Mouse (Mus musculus) neural tube, embryonic 12.5 days (tissue): Measurements from ENCODE around the gene Wasf3. TPM values are rescaled to one million over a fixed set of nuclear protein-coding genes. Genes with fewer than 3 reads are reported as not detected.

Experiments used
- ATAC-seq: fragments of 200-750 bp; cut with Nextera tagmentation; 2 replicates; pipeline ENCODE4 v1.8.0; 2017; ENCODE audit warnings: low read depth, mild to moderate bottlenecking, moderate TSS enrichment, moderate library complexity; ENCODE audit not compliant: low FRiP score
- H3K27ac ChIP-seq: fragments of 300-500 bp; sonication (generic); 2 replicates; pipeline ENCODE4 v1.5.1; 2016
- H3K27me3 ChIP-seq: fragments of 300-500 bp; sonication (generic); replicated peaks from 2 replicates; pipeline ENCODE4 v1.6.1; 2016; ENCODE audit warnings: mild to moderate bottlenecking
- H3K36me3 ChIP-seq: fragments of 300-500 bp; sonication (generic); 2 replicates; pipeline ENCODE4 v1.6.1; 2016; ENCODE audit warnings: mild to moderate bottlenecking
- H3K4me1 ChIP-seq: fragments of 300-500 bp; sonication (generic); 2 replicates; pipeline ENCODE4 v1.6.1; 2016
- H3K4me2 ChIP-seq: fragments of 300-500 bp; sonication (generic); replicated peaks from 2 replicates; pipeline ENCODE4 v1.6.1; 2016; ENCODE audit warnings: mild to moderate bottlenecking
- H3K4me3 ChIP-seq: fragments of 300-500 bp; sonication (generic); 2 replicates; pipeline ENCODE4 v1.5.1; 2016
- H3K9ac ChIP-seq: fragments of 300-500 bp; sonication (generic); 2 replicates; pipeline ENCODE4 v1.6.1; 2016; ENCODE audit warnings: mild to moderate bottlenecking
- H3K9me3 ChIP-seq: fragments of 300-500 bp; sonication (generic); 2 replicates; pipeline ENCODE4 v1.6.1; 2016; ENCODE audit warnings: mild to moderate bottlenecking
- WGBS: fragments of 180-500 bp; shearing (Covaris S2); methylation state at CpG from one replicate; pipeline ENCODE4 v1.1.7; 2016; 5-methylcytosine and 5-hydroxymethylcytosine counted together
- polyA plus RNA-seq: library from polyadenylated mRNA; unstranded; fragments of >200 nt; fragmentation: Nextera tagmentation; extraction: Ambion mirVana; gene quantifications from 2 replicates; pipeline ENCODE4 v1.2.1, GENCODE M21; 2016

Gene Wasf3
- polyA plus RNA-seq, 1 experiment from 2014 or later, result 10.9 TPM

GRCm38 (mm10) chr5:146425656-146426055, 40.9 kb downstream of the Wasf3 start:
- Histone ChIP-seq H3K27me3 (no peaks in the 10 kb centered on the region), H3K9me3 (no peaks in the 10 kb centered on the region), H3K9ac (no peak overlapping the region), H3K4me2 (no peak overlapping the region), H3K4me1 (no peaks in the 10 kb centered on the region), H3K4me3 (no peak overlapping the region), H3K27ac (no peak overlapping the region), H3K36me3 (no peaks in the 10 kb centered on the region)
- WGBS, result 91% methylated on average over 4 of the region's 4 CpGs
- ATAC-seq, result no peak

- Histone ChIP-seq H3K27me3 (no peaks in the 10 kb centered on the region), H3K36me3 (no peaks in the 10 kb centered on the region), H3K9ac (no peak overlapping the region), H3K4me3 (no peak overlapping the region), H3K27ac (no peak overlapping the region), H3K9me3 (no peaks in the 10 kb centered on the region), H3K4me1 (no peaks in the 10 kb centered on the region), H3K4me2 (no peak overlapping the region)
- 82% methylated on average over 4 of the region's 4 CpGs for WGBS
- ATAC-seq, result no peak
These were observed 43.3 kb downstream of the Wasf3 start for GRCm38 (mm10) chr5:146428109-146428508.

GRCm38 (mm10) chr5:146431821-146432220, 47.0 kb downstream of the Wasf3 start:
- H3K9ac ChIP-seq, result no peak overlapping the region
- no peak overlapping the region for H3K27ac ChIP-seq
- H3K9me3 ChIP-seq, result no peaks in the 10 kb centered on the region
- peaks cover 10% of the 10 kb centered on the region; the same call in 1 of the 2 replicates for H3K36me3 ChIP-seq
- H3K4me2 ChIP-seq, result no peak overlapping the region
- WGBS, result 85% methylated on average over 3 of the region's 3 CpGs
- no peaks in the 10 kb centered on the region for H3K4me1 ChIP-seq
- H3K4me3 ChIP-seq, result no peak overlapping the region
- no peak for ATAC-seq
- no peaks in the 10 kb centered on the region for H3K27me3 ChIP-seq

DNA sequence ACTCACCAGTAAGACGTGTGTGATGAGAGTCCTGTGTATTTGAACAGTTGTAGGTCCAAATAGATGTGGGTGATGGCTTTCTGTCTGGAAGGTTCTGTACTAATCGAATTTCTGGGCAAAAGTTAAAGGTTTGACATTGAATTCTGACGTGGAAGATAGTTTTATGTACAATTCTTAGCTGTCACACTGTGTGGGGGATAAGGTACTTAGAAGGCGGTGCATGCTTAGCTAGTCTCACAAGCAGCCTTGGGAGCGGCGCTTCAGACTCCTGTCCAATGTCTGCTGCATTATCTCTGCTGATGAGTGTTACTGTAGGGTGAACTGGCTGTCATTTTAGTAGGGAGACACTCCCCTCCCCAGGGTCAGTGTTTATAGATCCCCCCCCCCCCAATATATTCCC, 47.7 kb downstream of the Wasf3 start:
- no peaks in the 10 kb centered on the region for H3K27me3 ChIP-seq
- no peak overlapping the region for H3K27ac ChIP-seq
- H3K9ac ChIP-seq, result no peak overlapping the region
- H3K36me3 ChIP-seq, result peaks cover 15% of the 10 kb centered on the region; the same call in 1 of the 2 replicates
- H3K4me3 ChIP-seq, result no peak overlapping the region
- no peak overlapping the region for H3K4me2 ChIP-seq
- WGBS, result 95% methylated on average over 6 of the region's 6 CpGs
- H3K4me1 ChIP-seq, result no peaks in the 10 kb centered on the region
- no peaks in the 10 kb centered on the region for H3K9me3 ChIP-seq
- ATAC-seq, result no peak

DNA sequence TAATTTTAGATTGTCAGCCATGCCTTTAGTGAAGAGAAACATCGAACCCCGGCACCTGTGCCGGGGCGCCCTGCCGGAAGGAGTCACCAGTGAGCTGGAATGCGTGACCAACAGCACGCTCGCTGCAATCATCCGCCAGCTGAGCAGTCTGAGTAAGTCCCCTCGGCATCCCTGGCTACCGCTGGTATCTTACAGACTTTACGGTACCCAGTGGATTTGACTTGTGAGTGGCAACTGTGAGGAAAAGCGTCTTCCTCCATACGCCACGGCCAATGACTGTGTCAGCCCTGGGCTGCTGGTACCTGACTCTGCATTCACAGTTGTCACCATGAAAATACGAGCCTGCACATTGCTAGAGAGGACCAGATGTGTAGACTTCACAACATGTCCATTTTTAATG, 50.5 kb downstream of the Wasf3 start:
- Histone ChIP-seq H3K4me3 (no peak overlapping the region), H3K4me1 (no peaks in the 10 kb centered on the region), H3K27ac (no peak overlapping the region), H3K9ac (no peak overlapping the region), H3K4me2 (no peak overlapping the region), H3K9me3 (peaks cover 6% of the 10 kb centered on the region; the same call in 1 of the 2 replicates), H3K36me3 (peaks cover 35% of the 10 kb centered on the region), H3K27me3 (no peaks in the 10 kb centered on the region)
- ATAC-seq, result no peak
- WGBS, result 90% methylated on average over 16 of the region's 16 CpGs

GRCm38 (mm10) chr5:146436796-146437195, 52.0 kb downstream of the Wasf3 start:
- H3K36me3 ChIP-seq, result peaks cover 35% of the 10 kb centered on the region
- H3K4me2 ChIP-seq, result no peak overlapping the region
- H3K9me3 ChIP-seq, result peaks cover 6% of the 10 kb centered on the region; the same call in 1 of the 2 replicates
- H3K9ac ChIP-seq, result no peak overlapping the region
- no peaks in the 10 kb centered on the region for H3K27me3 ChIP-seq
- ATAC-seq, result no peak
- H3K4me3 ChIP-seq, result no peak overlapping the region
- no peak overlapping the region for H3K27ac ChIP-seq
- 97% methylated on average over 11 of the region's 11 CpGs for WGBS
- H3K4me1 ChIP-seq, result no peaks in the 10 kb centered on the region

DNA sequence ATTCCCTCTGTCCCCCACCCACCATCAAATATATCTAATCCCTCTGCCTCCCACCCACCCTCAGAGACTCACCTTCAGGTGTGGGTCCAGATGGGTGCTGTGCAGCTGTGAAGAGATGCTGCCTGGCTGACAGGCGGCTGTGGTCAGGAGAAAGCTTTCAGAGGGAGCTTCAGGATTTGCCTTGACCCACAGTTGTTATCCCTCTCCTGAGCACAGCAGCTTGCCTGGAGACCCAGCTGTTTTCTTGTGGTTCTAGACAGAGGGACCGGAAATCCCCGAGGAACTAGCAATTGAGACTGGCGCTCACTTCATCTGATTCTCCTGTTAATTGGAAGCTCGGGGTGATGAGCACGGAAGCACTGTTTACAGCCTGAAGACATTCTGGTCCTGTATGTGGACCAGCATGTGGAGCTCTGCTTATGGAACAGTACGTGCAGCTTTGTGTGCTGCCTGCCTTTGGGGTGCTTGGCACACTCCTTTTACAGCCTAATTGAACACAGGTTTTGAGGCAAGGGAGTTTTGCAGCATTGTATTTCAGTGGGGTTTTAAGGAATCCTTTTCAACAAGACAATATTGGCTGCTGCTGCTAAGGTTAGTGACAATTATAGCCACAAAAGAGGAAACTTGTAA, 54.5 kb downstream of the Wasf3 start:
- Histone ChIP-seq H3K4me3 (no peak overlapping the region), H3K27ac (no peak overlapping the region), H3K36me3 (peaks cover 37% of the 10 kb centered on the region), H3K27me3 (no peaks in the 10 kb centered on the region), H3K4me1 (no peaks in the 10 kb centered on the region), H3K9me3 (peaks cover 6% of the 10 kb centered on the region; the same call in 1 of the 2 replicates), H3K9ac (no peak overlapping the region), H3K4me2 (no peak overlapping the region)
- WGBS, result 90% methylated on average over 7 of the region's 7 CpGs
- no peak for ATAC-seq

DNA sequence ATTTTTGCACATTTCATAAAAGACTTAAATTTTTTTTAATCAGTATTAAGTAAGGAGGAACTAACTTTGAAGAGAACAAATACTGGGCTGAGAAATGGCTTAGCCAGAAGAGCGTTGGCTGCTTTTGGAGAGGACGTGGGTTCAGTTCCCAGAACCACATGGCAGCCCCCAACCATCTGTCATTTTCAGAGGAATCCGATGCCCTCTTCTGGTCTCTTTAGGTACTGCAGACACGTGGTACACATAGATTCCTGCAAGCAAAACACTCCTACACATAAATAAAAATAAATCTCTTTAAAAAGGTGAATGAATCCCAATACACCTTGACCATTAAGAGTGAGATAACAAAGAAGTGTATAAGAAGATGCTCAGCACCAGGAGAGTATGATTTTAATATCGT, 55.5 kb downstream of the Wasf3 start:
- Histone ChIP-seq H3K9ac (no peak overlapping the region), H3K4me3 (no peak overlapping the region), H3K27ac (no peak overlapping the region), H3K4me1 (no peaks in the 10 kb centered on the region), H3K9me3 (peaks cover 6% of the 10 kb centered on the region; the same call in 1 of the 2 replicates), H3K36me3 (peaks cover 36% of the 10 kb centered on the region), H3K27me3 (no peaks in the 10 kb centered on the region), H3K4me2 (no peak overlapping the region)
- 94% methylated on average over 5 of the region's 5 CpGs for WGBS
- ATAC-seq, result no peak

GRCm38 (mm10) chr5:146442767-146443166, 58.0 kb downstream of the Wasf3 start:
- H3K9me3 ChIP-seq, result peaks cover 6% of the 10 kb centered on the region; the same call in 1 of the 2 replicates

GRCm38 (mm10) chr5:146446633-146447032, 61.8 kb downstream of the Wasf3 start:
- no peak overlapping the region for H3K9ac ChIP-seq
- H3K9me3 ChIP-seq, result no peaks in the 10 kb centered on the region
- peaks cover 6% of the 10 kb centered on the region; the same call in 1 of the 2 replicates for H3K36me3 ChIP-seq
- no peak for ATAC-seq
- no peak overlapping the region for H3K4me3 ChIP-seq
- H3K4me2 ChIP-seq, result no peak overlapping the region
- no peaks in the 10 kb centered on the region for H3K27me3 ChIP-seq
- no peaks in the 10 kb centered on the region for H3K4me1 ChIP-seq
- H3K27ac ChIP-seq, result no peak overlapping the region
- 93% methylated on average over 2 of the region's 2 CpGs for WGBS

More at GRCm38 (mm10) chr5:146442767-146443166, 58.0 kb downstream of the Wasf3 start:
- Histone ChIP-seq H3K9ac (no peak overlapping the region), H3K4me3 (no peak overlapping the region), H3K27ac (no peak overlapping the region), H3K4me2 (no peak overlapping the region), H3K36me3 (peaks cover 25% of the 10 kb centered on the region), H3K4me1 (no peaks in the 10 kb centered on the region), H3K27me3 (no peaks in the 10 kb centered on the region)
- no peak for ATAC-seq
- 91% methylated on average over 2 of the region's 2 CpGs for WGBS

DNA sequence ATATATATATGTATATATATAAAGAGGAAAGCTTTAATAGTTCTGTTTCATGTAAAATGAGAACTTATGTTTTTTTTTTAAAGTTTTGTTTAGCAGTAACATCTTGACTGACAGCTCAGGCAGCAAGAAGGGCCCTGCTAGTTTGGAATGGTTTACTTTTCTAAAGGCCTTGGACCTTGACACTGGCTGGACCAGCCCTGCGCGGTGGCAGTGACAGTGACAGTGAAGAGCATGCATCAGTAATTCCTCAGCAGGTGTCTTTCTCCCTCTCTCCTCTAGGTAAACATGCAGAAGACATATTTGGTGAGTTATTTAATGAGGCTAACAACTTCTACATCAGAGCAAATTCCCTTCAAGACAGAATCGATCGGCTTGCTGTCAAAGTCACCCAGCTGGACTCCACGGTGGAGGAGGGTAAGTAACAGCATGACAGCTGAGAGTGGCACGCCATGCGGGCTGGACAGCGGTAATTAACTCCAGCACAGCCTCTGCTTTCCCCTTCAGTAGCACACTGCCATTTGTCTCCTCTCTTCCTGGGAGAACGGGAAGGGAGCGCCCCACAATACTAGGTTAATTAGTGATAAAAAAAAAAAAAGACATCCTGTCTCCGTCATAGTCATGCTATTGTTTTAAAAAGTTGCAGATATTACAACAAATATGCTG, 66.9 kb downstream of the Wasf3 start:
- H3K27ac ChIP-seq, result no peak overlapping the region
- H3K9ac ChIP-seq, result no peak overlapping the region
- H3K4me3 ChIP-seq, result no peak overlapping the region
- no peaks in the 10 kb centered on the region for H3K9me3 ChIP-seq
- ATAC-seq, result no peak
- no peak overlapping the region for H3K4me2 ChIP-seq
- H3K27me3 ChIP-seq, result no peaks in the 10 kb centered on the region
- H3K36me3 ChIP-seq, result peaks cover 32% of the 10 kb centered on the region
- WGBS, result 71% methylated on average over 11 of the region's 11 CpGs
- H3K4me1 ChIP-seq, result no peaks in the 10 kb centered on the region

GRCm38 (mm10) chr5:146453556-146453955, 68.8 kb downstream of the Wasf3 start:
- H3K4me1 ChIP-seq, result no peaks in the 10 kb centered on the region
- WGBS, result 91% methylated on average over 6 of the region's 6 CpGs
- no peak overlapping the region for H3K27ac ChIP-seq
- H3K36me3 ChIP-seq, result peaks cover 35% of the 10 kb centered on the region
- H3K9me3 ChIP-seq, result no peaks in the 10 kb centered on the region
- H3K4me2 ChIP-seq, result no peak overlapping the region
- H3K4me3 ChIP-seq, result no peak overlapping the region
- ATAC-seq, result no peak
- no peak overlapping the region for H3K9ac ChIP-seq
- H3K27me3 ChIP-seq, result no peaks in the 10 kb centered on the region

- H3K9ac ChIP-seq, result no peak overlapping the region
- H3K4me3 ChIP-seq, result no peak overlapping the region
- no peak overlapping the region for H3K27ac ChIP-seq
- H3K36me3 ChIP-seq, result peaks cover 34% of the 10 kb centered on the region
- no peaks in the 10 kb centered on the region for H3K9me3 ChIP-seq
- H3K4me2 ChIP-seq, result no peak overlapping the region
- no peak for ATAC-seq
- no peaks in the 10 kb centered on the region for H3K27me3 ChIP-seq
- 89% methylated on average over 8 of the region's 8 CpGs for WGBS
- H3K4me1 ChIP-seq, result no peaks in the 10 kb centered on the region
These were observed 76.8 kb downstream of the Wasf3 start for GRCm38 (mm10) chr5:146461612-146462011.
